Comparison of ENCODE assay signal across 24 mouse cellular contexts in the genomic region with DNA sequence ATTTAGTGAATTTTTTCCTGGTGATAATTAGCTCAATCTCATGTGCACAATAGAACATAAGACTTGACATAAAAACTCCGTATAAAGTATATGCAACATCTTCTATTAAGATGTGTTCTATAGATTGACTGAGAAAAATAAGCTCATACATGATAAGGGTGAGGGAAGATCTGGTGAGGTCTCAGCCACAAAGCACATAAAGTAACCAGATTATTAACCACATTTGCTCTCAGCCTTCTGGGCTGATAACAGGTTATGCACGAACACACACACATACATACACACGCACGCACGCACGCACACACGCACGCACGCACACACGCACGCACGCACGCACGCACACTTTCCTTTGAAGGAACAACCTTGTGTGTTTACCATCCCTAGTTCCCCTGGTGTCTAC.
"Had no signal": no experiment of that assay in that cellular context is flagged by ENCODE, and none has a peak within 500 bp of the region (broad histone marks: within the 10 kb centered on the region; RNA-seq: fewer than 3 reads in every experiment).

No protein-coding gene starts in this region.

- H3K4me1 ChIP-seq: hindbrain, embryonic 15.5 days; limb, embryonic 10.5 days; limb, embryonic 12.5 days had no signal

- H3K27ac ChIP-seq: heart, adult 2 months; heart, embryonic 13.5 days; heart, embryonic 15.5 days; hindbrain, embryonic 13.5 days; hindbrain, embryonic 15.5 days; hindbrain, postnatal 0 days; kidney, embryonic 15.5 days; kidney, postnatal 0 days; layer of hippocampus, adult 2 months; left cerebral cortex, adult 2 months; limb, embryonic 10.5 days; limb, embryonic 12.5 days; liver, embryonic 12.5 days had no signal

- H3K9ac ChIP-seq: heart, embryonic 13.5 days; heart, embryonic 15.5 days; hindbrain, embryonic 13.5 days; hindbrain, embryonic 15.5 days; kidney, embryonic 15.5 days; limb, embryonic 12.5 days; liver, embryonic 12.5 days had no signal

- H3K9me3 ChIP-seq: heart, embryonic 13.5 days; heart, embryonic 15.5 days; hindbrain, embryonic 13.5 days; hindbrain, embryonic 15.5 days; kidney, embryonic 15.5 days; limb, embryonic 10.5 days; limb, embryonic 12.5 days; liver, embryonic 12.5 days had no signal

- DNase-seq: gastrocnemius, postnatal 14 days; gastrocnemius, postnatal 36 days; heart, adult 2 months; heart, postnatal 14 days; heart, postnatal 36 days; kidney, adult 11 months; kidney, adult 2 months; kidney, adult 9 months; kidney, postnatal 25 days; kidney, postnatal 4 days had no signal

- ATAC-seq: hindbrain, postnatal 0 days; intestine, embryonic 16.5 days; liver, embryonic 12.5 days had no signal

- H3K27me3 ChIP-seq: heart, embryonic 13.5 days; heart, embryonic 15.5 days; hindbrain, embryonic 13.5 days; hindbrain, embryonic 15.5 days; kidney, embryonic 15.5 days; limb, embryonic 12.5 days; liver, embryonic 12.5 days had no signal

- H3K36me3 ChIP-seq: heart, embryonic 13.5 days; heart, embryonic 15.5 days; hindbrain, embryonic 13.5 days; hindbrain, embryonic 15.5 days; kidney, embryonic 15.5 days; liver, embryonic 12.5 days had no signal

- H3K4me3 ChIP-seq: heart, adult 2 months; heart, embryonic 13.5 days; heart, embryonic 15.5 days; hindbrain, embryonic 13.5 days; hindbrain, embryonic 15.5 days; kidney, embryonic 15.5 days; layer of hippocampus, adult 2 months; left cerebral cortex, adult 2 months; limb, embryonic 10.5 days; limb, embryonic 12.5 days; liver, embryonic 12.5 days had no signal

- H3K4me2 ChIP-seq: heart, embryonic 11.5 days; heart, embryonic 13.5 days; heart, embryonic 15.5 days; hindbrain, embryonic 13.5 days; hindbrain, embryonic 15.5 days; kidney, embryonic 15.5 days; limb, embryonic 12.5 days; liver, embryonic 12.5 days had no signal
